Mouse (Mus musculus) heart, embryonic 15.5 days (tissue): ENCODE data around the gene Erbb3. TPM values are rescaled to one million over a fixed set of nuclear protein-coding genes. Genes with fewer than 3 reads are reported as not detected.

Experiments
- ATAC-seq: fragments of 200-750 bp; cut with Nextera tagmentation; replicated peaks from 2 replicates; pipeline ENCODE4 v1.8.0; 2017; ENCODE audit warnings: low read depth, moderate TSS enrichment; ENCODE audit not compliant: insufficient number of reproducible peaks, insufficient read depth, low FRiP score
- H3K27ac ChIP-seq: fragments of 300-500 bp; sonication (generic); 2 replicates; pipeline ENCODE4 v1.5.1; 2015; ENCODE audit warnings: mild to moderate bottlenecking, inconsistent platforms
- H3K27me3 ChIP-seq: fragments of 300-500 bp; sonication (generic); 2 replicates; pipeline ENCODE4 v1.6.1; 2015; ENCODE audit warnings: inconsistent platforms
- H3K36me3 ChIP-seq: fragments of 300-500 bp; sonication (generic); 2 replicates; pipeline ENCODE4 v1.6.1; 2015; ENCODE audit warnings: mild to moderate bottlenecking, inconsistent platforms
- H3K4me1 ChIP-seq: fragments of 300-500 bp; sonication (generic); replicated peaks from 2 replicates; pipeline ENCODE4 v1.6.1; 2015; ENCODE audit warnings: inconsistent platforms
- H3K4me2 ChIP-seq: fragments of 300-500 bp; sonication (generic); 2 replicates; pipeline ENCODE4 v1.6.1; 2015; ENCODE audit warnings: inconsistent platforms, mild to moderate bottlenecking, moderate library complexity
- H3K4me3 ChIP-seq: fragments of 300-500 bp; sonication (generic); 2 replicates; pipeline ENCODE4 v1.5.1; 2015; ENCODE audit warnings: mild to moderate bottlenecking, inconsistent platforms
- H3K9ac ChIP-seq: fragments of 300-500 bp; sonication (generic); 2 replicates; pipeline ENCODE4 v1.6.1; 2015; ENCODE audit warnings: mild to moderate bottlenecking, inconsistent platforms
- H3K9me3 ChIP-seq: fragments of 300-500 bp; sonication (generic); replicated peaks from 2 replicates; pipeline ENCODE4 v1.6.1; 2016; ENCODE audit warnings: inconsistent platforms
- WGBS: fragments of 180-500 bp; shearing (Covaris S2); methylation state at CpG from one replicate; pipeline ENCODE4 v1.1.7; 2015; ENCODE audit warnings: mixed read lengths; 5-methylcytosine and 5-hydroxymethylcytosine counted together
- microRNA-seq: library from miRNA; unstranded; fragments of <30 nt; microRNA quantifications from one replicate; pipeline ENCODE4, GENCODE M21; 2016
- polyA plus RNA-seq: library from polyadenylated mRNA; unstranded; fragments of >200 nt; fragmentation: Nextera tagmentation; extraction: Ambion mirVana; gene quantifications from 2 replicates; pipeline ENCODE4 v1.2.1, GENCODE M21; 2015

Erbb3 gene
- polyA plus RNA-seq, 1 experiment from 2014 or later, result 3.4 TPM

DNA sequence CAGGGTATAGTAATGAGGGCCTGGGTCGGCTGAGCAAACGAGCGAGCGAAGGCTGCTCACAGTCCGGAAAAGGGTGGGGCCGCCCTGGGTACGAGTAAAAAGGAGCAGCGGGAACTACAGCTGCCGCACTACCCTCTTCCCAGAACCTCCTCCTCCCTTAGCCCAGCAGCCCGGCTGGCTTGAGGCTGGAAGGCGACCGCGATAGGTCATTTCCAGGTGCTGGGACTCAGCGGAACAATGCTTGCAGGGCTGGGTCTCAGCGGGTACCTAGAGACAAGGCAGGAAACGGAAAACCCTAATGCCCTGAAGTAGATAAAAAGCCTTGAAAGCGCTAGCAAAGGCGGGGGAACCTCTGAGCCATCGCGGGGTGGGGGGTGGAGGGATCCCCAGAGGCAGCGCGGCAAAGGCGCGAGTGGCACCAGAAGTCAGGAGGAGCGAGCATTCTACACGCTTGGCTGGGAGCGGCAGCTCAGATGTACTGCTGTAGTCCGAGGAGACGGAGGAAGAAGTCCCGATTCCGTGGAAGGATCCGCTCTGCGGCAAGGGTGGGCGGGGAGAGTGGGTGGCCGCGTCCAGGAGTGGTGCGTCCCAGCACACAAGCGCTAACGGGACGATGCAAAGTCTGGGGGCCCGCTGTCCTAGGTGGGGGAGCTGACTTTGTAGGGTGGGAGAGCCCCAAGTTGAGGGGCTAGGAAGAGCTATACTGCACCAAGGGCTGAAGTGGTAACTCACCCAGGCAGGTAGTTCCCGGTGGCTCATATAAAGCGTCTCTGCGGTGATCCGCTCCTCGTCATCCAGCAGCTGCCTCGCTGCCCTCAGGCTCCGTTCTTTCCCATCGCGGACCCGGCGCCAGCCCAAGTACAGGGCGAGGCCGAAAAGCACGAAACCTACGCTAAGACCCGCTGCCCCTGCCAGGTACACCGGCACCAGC is 64.5 kb downstream of the Erbb3 start:
- ATAC-seq, result peak; percentile 18
- H3K27ac ChIP-seq, result peak overlapping the region; percentile 87
- H3K9me3 ChIP-seq, result no peaks in the 10 kb centered on the region
- peak overlapping the region; percentile 87 for H3K9ac ChIP-seq
- peak overlapping the region; percentile 80 for H3K4me3 ChIP-seq
- under 1% methylated on average over 58 of the region's 58 CpGs for WGBS
- no peaks in the 10 kb centered on the region for H3K27me3 ChIP-seq
- peak overlapping the region; percentile 93 for H3K4me2 ChIP-seq
- peaks cover 15% of the 10 kb centered on the region for H3K4me1 ChIP-seq
- peaks cover 17% of the 10 kb centered on the region; the same call in 1 of the 2 replicates for H3K36me3 ChIP-seq

DNA sequence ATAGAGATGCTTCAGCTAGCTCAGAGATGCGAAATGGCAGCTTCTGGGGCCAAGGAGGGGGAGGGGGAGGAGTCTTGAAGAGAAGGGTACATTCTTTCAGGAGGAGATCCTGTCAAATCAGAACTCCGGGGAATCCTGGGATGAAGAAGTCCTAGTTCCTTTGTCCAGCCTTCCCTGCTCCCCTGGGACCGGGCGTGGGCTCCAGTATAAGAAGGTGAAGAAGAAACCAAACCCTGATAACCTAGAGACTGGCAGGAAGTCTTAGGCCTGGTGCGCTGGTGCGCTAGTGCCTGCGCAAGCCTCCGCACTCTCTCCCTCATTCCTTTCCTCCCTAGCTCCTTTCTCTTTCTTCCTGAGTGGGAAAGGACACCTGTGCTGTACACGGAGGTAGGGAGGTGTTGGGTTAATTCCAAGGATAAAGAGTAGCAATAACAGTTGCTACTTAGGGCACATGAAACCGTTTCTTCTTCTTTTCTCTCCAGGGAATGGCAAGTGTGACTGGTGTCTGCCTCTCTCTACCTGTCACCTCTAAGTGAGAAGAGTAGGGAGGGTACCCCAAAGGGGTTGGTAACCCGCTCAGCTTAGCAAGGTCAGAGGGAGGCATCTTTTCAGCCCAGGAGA is 65.2 kb downstream of the Erbb3 start:
- peaks cover 15% of the 10 kb centered on the region for H3K4me1 ChIP-seq
- H3K27me3 ChIP-seq, result no peaks in the 10 kb centered on the region
- peak overlapping the region; percentile 93 for H3K4me2 ChIP-seq
- no peak for ATAC-seq
- H3K27ac ChIP-seq, result peak overlapping the region; percentile 87
- no peaks in the 10 kb centered on the region for H3K9me3 ChIP-seq
- peaks cover 21% of the 10 kb centered on the region; the same call in 1 of the 2 replicates for H3K36me3 ChIP-seq
- H3K4me3 ChIP-seq, result peak overlapping the region; percentile 80
- peak overlapping the region; percentile 87 for H3K9ac ChIP-seq
- WGBS, result 29% methylated on average over 11 of the region's 11 CpGs

DNA sequence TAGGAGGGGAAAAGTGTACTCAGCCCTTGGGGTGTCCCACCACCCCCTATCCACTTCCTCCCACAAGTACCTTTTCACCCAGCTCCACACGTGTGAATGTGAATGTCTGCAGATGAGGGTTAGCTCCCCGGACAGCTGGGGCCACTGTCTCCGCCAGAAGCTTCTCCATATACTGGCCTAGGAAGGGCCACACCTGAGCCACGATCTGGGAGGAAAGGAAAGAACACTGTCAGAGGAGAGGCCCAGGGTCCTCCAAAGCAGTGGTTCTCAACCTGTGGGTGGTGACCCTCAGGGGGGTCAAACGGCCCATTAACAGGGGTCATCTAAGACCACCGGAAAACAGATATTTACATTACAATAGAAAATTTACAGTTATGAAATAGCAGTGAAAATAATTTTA is 67.1 kb downstream of the Erbb3 start:
- Histone ChIP-seq H3K4me3 (no peak overlapping the region), H3K9ac (no peak overlapping the region), H3K27me3 (no peaks in the 10 kb centered on the region), H3K9me3 (no peaks in the 10 kb centered on the region), H3K4me2 (no peak overlapping the region), H3K36me3 (peaks cover 36% of the 10 kb centered on the region; the same call in 1 of the 2 replicates), H3K4me1 (peaks cover 15% of the 10 kb centered on the region), H3K27ac (no peak overlapping the region)
- no peak for ATAC-seq
- WGBS, result 76% methylated on average over 6 of the region's 6 CpGs

DNA sequence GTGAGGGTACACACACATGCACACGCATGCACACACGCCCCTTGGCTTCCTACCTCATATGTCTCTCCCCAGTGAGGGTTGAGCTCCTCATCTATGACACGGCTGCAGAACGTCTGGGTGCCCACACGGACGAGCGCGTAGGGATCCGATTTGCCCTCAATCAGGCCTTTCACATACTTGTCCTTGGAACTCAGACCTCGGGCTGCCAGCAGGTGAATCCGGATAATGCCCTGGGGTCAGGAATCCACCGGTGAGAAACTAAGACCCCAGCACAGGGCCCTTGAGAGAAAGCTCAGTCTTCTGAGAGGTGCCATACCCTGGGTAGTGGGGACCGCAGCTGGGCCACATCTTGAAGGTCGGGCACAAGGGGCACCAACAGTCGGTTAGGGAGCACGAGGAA is 68.9 kb downstream of the Erbb3 start:
- Histone ChIP-seq H3K36me3 (peaks cover 52% of the 10 kb centered on the region; the same call in 1 of the 2 replicates), H3K4me1 (peaks cover 10% of the 10 kb centered on the region), H3K27ac (no peak overlapping the region), H3K9me3 (no peaks in the 10 kb centered on the region), H3K4me2 (no peak overlapping the region), H3K27me3 (no peaks in the 10 kb centered on the region), H3K9ac (no peak overlapping the region), H3K4me3 (no peak overlapping the region)
- no peak for ATAC-seq
- 87% methylated on average over 16 of the region's 16 CpGs for WGBS

DNA sequence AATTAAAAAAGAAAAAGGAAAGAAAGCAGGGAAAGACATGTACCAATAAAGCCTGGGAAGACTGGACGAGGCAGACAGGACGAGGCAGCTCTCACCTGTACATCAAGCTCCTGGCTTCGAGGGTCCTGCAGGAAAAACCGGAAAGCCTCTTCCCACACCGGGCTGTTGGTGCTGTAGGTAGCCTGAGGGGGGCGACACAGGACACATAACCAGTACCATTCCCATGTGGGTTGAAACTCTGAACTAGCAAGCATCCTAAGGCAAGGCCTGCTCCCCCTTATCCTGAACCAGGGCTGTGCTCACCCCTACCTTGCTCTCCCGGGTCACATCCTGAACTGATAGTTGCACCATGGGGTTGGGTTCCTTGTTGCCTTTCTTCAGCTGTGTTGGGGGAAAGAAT is 70.6 kb downstream of the Erbb3 start:
- Histone ChIP-seq H3K4me3 (no peak overlapping the region), H3K27ac (no peak overlapping the region), H3K4me2 (no peak overlapping the region), H3K9ac (no peak overlapping the region), H3K9me3 (no peaks in the 10 kb centered on the region), H3K27me3 (no peaks in the 10 kb centered on the region), H3K4me1 (0 out of 2 replicates have a peak, but pooled peaks cover under 1% of the 10 kb centered on the region), H3K36me3 (peaks cover 60% of the 10 kb centered on the region)
- 82% methylated on average over 7 of the region's 7 CpGs for WGBS
- ATAC-seq, result no peak

Small RNAs within 50 kb of the gene (microRNA-seq; reads per million reads assigned to microRNA genes)
- gene Gm47275, result not detected
- gene Mir6917, result not detected

Other genes with a start within 250 kb of the Erbb3 start
- gene Coq10a, start 220.7 kb downstream of the Erbb3 start, polyA plus RNA-seq, result 17.0 TPM in 2 replicates
- gene Ankrd52, start 212.5 kb downstream of the Erbb3 start, polyA plus RNA-seq, result 6.8 and 11.8 TPM in 2 replicates
- gene Slc39a5, start 188.4 kb downstream of the Erbb3 start, polyA plus RNA-seq, result 0.24 and 0.81 TPM in 2 replicates
- 52.6 and 58.9 TPM in 2 replicates for gene Nabp2, start 178.2 kb downstream of the Erbb3 start, polyA plus RNA-seq
- gene Rnf41, start 178.0 kb downstream of the Erbb3 start, polyA plus RNA-seq, result 25.5 and 29.0 TPM in 2 replicates
- gene Smarcc2, start 130.4 kb downstream of the Erbb3 start, polyA plus RNA-seq, result 59.2 and 60.3 TPM in 2 replicates
- gene Myl6, start 95.5 kb downstream of the Erbb3 start, polyA plus RNA-seq, result 1,051 and 1,154 TPM in 2 replicates
- 4.3 and 4.6 TPM in 2 replicates for gene Myl6b, start 91.0 kb downstream of the Erbb3 start, polyA plus RNA-seq
- gene Esyt1, start 63.8 kb downstream of the Erbb3 start, polyA plus RNA-seq, result 19.4 and 29.0 TPM in 2 replicates
- 10.2 and 11.0 TPM in 2 replicates for gene Zc3h10, start 41.9 kb downstream of the Erbb3 start, polyA plus RNA-seq
- gene Rpl41, start 40.3 kb downstream of the Erbb3 start, polyA plus RNA-seq, result 2,261 and 2,363 TPM in 2 replicates
- gene Pa2g4, start 23.7 kb downstream of the Erbb3 start, polyA plus RNA-seq, result 101 and 132 TPM in 2 replicates
- 359 and 409 TPM in 2 replicates for gene Rps26, start 37.1 kb upstream of the Erbb3 start, polyA plus RNA-seq
- 1.3 and 1.4 TPM in 2 replicates for gene Ikzf4, start 56.3 kb upstream of the Erbb3 start, polyA plus RNA-seq
- 11.1 and 14.4 TPM in 2 replicates for gene Suox, start 84.4 kb upstream of the Erbb3 start, polyA plus RNA-seq
- gene Rab5b, start 106.6 kb upstream of the Erbb3 start, polyA plus RNA-seq, result 61.0 and 67.8 TPM in 2 replicates
- gene Pmel, start 114.5 kb upstream of the Erbb3 start, polyA plus RNA-seq, result 2.5 and 2.7 TPM in 2 replicates
- 85.9 and 90.4 TPM in 2 replicates for gene Cdk2, start 115.4 kb upstream of the Erbb3 start, polyA plus RNA-seq
- gene Dgka, start 155.2 kb upstream of the Erbb3 start, polyA plus RNA-seq, result 5.4 and 10.1 TPM in 2 replicates
- 15.4 and 23.2 TPM in 2 replicates for gene Pym1, start 158.2 kb upstream of the Erbb3 start, polyA plus RNA-seq
- 1.6 and 2.5 TPM in 2 replicates for gene Mmp19, start 201.3 kb upstream of the Erbb3 start, polyA plus RNA-seq
- gene Dnajc14, start 214.4 kb upstream of the Erbb3 start, polyA plus RNA-seq, result 35.2 and 42.5 TPM in 2 replicates
- gene Tmem198b, start 214.7 kb upstream of the Erbb3 start, polyA plus RNA-seq, result 14.9 and 18.8 TPM in 2 replicates
- 145 and 168 TPM in 2 replicates for gene Sarnp, start 227.7 kb upstream of the Erbb3 start, polyA plus RNA-seq
- 34.3 and 42.6 TPM in 2 replicates for gene Ormdl2, start 232.0 kb upstream of the Erbb3 start, polyA plus RNA-seq